Comparison of ENCODE assay signal across 13 mouse cellular contexts in the genomic region with DNA sequence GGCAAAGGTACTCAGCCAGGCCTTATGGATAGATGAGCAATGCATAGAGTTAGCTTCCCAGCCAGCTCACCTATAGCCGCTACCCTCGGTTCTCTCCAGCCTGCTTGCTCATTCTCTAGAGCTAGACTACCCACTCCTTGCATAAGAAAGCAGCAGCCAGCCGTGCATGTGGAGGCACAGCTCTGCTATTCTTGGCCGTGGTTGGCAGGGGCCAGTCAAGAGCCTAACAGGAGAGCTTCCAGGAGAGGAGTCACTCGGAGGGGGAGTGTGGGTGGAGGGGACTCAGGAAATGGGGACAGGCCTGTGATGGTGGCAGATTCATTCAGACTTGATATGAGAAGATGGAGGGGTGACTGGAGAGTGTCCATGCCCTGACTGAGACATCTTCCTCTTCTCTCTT. TPM values are rescaled to one million over a fixed set of nuclear protein-coding genes. Genes with fewer than 3 reads are reported as not detected.
DNase-seq lines count a peak whose midpoint lies in the region; ATAC-seq lines count a peak whose summit lies in the region.
"Had no signal": no experiment of that assay in that cellular context is flagged by ENCODE, and none has a peak within 500 bp of the region (broad histone marks: within the 10 kb centered on the region; RNA-seq: fewer than 3 reads in every experiment).

No protein-coding gene starts in this region.

- ATAC-seq in megakaryocyte, adult 5-6 weeks (ENCODE audit: poor library complexity, severe bottlenecking) = no peak
- ATAC-seq: intestine, embryonic 16.5 days had no signal

- no peaks in the 10 kb centered on the region for H3K27me3 ChIP-seq in megakaryocyte, embryonic 14.5 days (replicated peaks)
- H3K27me3 ChIP-seq: neural tube, embryonic 12.5 days had no signal

- peaks cover 81% of the 10 kb centered on the region for H3K36me3 ChIP-seq in megakaryocyte, embryonic 14.5 days (replicated peaks; ENCODE audit: low read length)

- peaks cover 100% of the 10 kb centered on the region for H3K4me1 ChIP-seq in megakaryocyte, embryonic 14.5 days

- H3K4me3 ChIP-seq in megakaryocyte, embryonic 14.5 days (replicated peaks) = peak overlapping the region; percentile 66
- H3K4me3 ChIP-seq: midbrain, embryonic 10.5 days; neural tube, embryonic 12.5 days had no signal

- intact Hi-C loops in heart, postnatal 10 days (cut with DNase I) = no loop called here

- no peaks in the 10 kb centered on the region for H3K9me3 ChIP-seq in megakaryocyte, embryonic 14.5 days
- H3K9me3 ChIP-seq: midbrain, embryonic 10.5 days; neural tube, embryonic 12.5 days had no signal

- peak; percentile 33 to 40 for DNase-seq in cerebellum, postnatal 36 days
- no peak for DNase-seq in cerebellum, postnatal 10 days
- peak; percentile 55 to 69 for DNase-seq in heart, postnatal 10 days
- peak; percentile 59 for DNase-seq in skeletal muscle tissue, adult 2 months (ENCODE audit: low read depth, low spot score)
- DNase-seq in yolk sac, embryonic 10.5 days (ENCODE audit: low spot score) = no peak
- DNase-seq in embryo, embryonic 11 days = no peak
- DNase-seq: adrenal gland, postnatal 14 days; thymus, postnatal 36 days had no signal

RNA-seq across cellular contexts. Expression of a gene that starts 7.2 kb away (rescaled TPM):
- polyA plus RNA-seq in megakaryocyte, embryonic 14.5 days (2012; ENCODE audit: insufficient read depth, low replicate concordance) = 14.8 and 21.1 TPM in 2 replicates
- total RNA-seq in megakaryocyte, adult 5-6 weeks (2015) = 8.1 and 12.4 TPM in 2 replicates
- 8.1 and 10.6 TPM in 2 replicates for total RNA-seq in megakaryocyte, adult 5-6 weeks (2017)
- total RNA-seq in heart, postnatal 10 days (2021) = 10 to 100 TPM; 45.5 to 48.1 TPM

RNA-seq across cellular contexts. Expression of a gene that starts 8.0 kb away (rescaled TPM):
- 83.0 and 118 TPM in 2 replicates for polyA plus RNA-seq in megakaryocyte, embryonic 14.5 days (2012; ENCODE audit: insufficient read depth, low replicate concordance)
- 25.7 and 27.6 TPM in 2 replicates for total RNA-seq in megakaryocyte, adult 5-6 weeks (2015)
- 45.9 and 50.0 TPM in 2 replicates for total RNA-seq in megakaryocyte, adult 5-6 weeks (2017)
- total RNA-seq in heart, postnatal 10 days (2021) = 10 to 100 TPM; 80.1 to 81.2 TPM

RNA-seq across cellular contexts. Expression of a gene that starts 19.0 kb away (rescaled TPM):
- polyA plus RNA-seq in megakaryocyte, embryonic 14.5 days (2012; ENCODE audit: insufficient read depth, low replicate concordance) = 54.4 and 70.1 TPM in 2 replicates
- 8.8 and 14.0 TPM in 2 replicates for total RNA-seq in megakaryocyte, adult 5-6 weeks (2015)
- 9.4 and 10.1 TPM in 2 replicates for total RNA-seq in megakaryocyte, adult 5-6 weeks (2017)
- 10 to 100 TPM; 27.8 to 31.9 TPM for total RNA-seq in heart, postnatal 10 days (2021)

RNA-seq across cellular contexts. Expression of a gene that starts 42.6 kb away (rescaled TPM):
- 35.2 and 52.2 TPM in 2 replicates for polyA plus RNA-seq in megakaryocyte, embryonic 14.5 days (2012; ENCODE audit: insufficient read depth, low replicate concordance)
- total RNA-seq in megakaryocyte, adult 5-6 weeks (2015) = 48.1 and 55.7 TPM in 2 replicates
- total RNA-seq in megakaryocyte, adult 5-6 weeks (2017) = 27.8 and 28.4 TPM in 2 replicates
- 10 to 100 TPM; 22.6 to 28.7 TPM for total RNA-seq in heart, postnatal 10 days (2021)

RNA-seq across cellular contexts. Expression of a gene that starts 51.4 kb away (rescaled TPM):
- polyA plus RNA-seq in megakaryocyte, embryonic 14.5 days (2012; ENCODE audit: insufficient read depth, low replicate concordance) = 3.3 and 10.9 TPM in 2 replicates
- 0.09 and 0.23 TPM in 2 replicates for total RNA-seq in megakaryocyte, adult 5-6 weeks (2015)
- 0.15 and 0.16 TPM in 2 replicates for total RNA-seq in megakaryocyte, adult 5-6 weeks (2017)
- 10 to 100 TPM; 28.2 to 32.7 TPM for total RNA-seq in heart, postnatal 10 days (2021)

Comparison
In these comparisons a context has a peak if more than half of its experiments do, and no peak if none do; other contexts are left out.
1. DNase-seq: peak in cerebellum, postnatal 36 days (2 of 2), heart, postnatal 10 days (2 of 2) and skeletal muscle tissue, adult 2 months (single experiment); none in cerebellum, postnatal 10 days (0 of 2), yolk sac, embryonic 10.5 days (single experiment) and embryo, embryonic 11 days (single experiment).